Mouse (Mus musculus): ENCODE data around the gene Scn8a. TPM values are rescaled to one million over a fixed set of nuclear protein-coding genes. Genes with fewer than 3 reads are reported as not detected.

The Scn8a gene
- total RNA-seq, 2 experiments from 2014 or later = 0.56 TPM; not detected in 1

DNA sequence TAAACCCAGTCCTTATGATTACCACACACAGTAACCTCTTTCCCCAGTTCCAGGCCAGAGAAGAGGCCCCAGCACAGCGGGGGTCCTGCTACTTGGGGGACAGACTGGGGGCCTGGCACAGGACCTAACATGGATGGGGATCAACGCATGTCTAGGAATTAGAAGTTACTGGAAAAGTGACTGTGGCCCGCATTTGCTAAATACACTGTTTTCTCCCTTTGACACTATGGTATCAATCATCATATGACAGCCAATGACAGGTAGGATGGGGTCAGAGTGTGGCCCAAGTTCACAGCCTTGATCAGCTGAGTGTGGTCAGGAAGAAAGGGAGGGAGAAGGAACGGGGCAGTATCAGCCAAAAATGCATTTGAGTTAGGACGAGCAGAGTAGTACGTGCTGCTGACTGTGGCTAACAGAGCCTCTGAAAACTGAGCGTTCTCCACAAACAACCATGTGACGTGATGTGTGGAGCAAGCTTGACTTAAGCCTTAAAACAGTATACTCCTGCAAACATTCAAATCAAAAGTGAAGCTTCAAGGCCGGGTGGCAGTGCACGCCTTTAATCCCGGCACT, 190.7 kb downstream of the Scn8a start:
- intact Hi-C loops (cut with DNase I) = no loop called here
- DNase-seq = no peak

DNA sequence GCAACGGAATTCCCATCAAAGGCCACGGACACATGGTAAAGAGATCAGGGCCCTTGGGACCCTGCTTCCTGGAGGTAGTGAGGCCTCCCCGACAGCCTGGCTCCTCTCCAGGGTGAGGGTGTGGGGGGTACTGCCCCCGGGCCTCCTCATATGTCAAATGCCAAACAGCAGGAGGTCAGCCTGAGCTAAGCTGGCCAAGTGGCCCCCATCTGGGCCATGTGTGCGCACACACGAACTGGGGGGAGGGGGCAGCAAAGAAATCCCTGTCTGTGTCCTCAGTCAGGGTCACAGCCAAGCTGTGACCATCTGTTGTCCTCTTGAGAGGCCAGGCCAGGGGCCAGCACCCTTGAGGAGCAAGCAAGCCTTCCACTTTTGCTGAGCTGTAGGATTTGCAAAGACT, 195.4 kb downstream of the Scn8a start:
- DNase-seq = peak in 1 of 2 experiments; percentile 54
- intact Hi-C loops (cut with DNase I) = no loop called here

DNA sequence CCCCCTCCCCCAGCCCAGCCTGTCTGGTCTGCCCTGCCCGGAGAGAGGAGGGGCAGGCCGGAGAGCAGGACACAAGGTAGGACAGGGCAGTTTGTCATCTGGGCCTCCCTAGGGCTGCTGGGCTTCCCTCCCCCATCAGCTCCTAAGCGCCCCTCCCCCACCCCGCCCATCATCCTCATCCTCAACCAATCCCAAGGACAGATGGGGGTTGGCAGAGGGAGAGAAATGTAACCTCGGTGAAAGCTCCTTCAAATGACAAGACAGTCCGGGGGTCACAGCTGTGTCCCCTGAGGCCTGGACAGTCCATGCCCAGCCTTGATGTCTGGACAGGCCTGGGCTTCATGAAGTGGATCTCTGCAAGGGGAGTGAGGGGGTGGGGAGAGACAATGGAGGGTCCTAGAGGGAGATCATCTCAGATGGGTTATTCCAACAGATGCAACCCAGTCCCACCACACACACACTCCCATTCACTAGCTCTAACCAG, 196.7 kb downstream of the Scn8a start:
- intact Hi-C loops (cut with DNase I) = no loop called here
- no peak for DNase-seq

DNA sequence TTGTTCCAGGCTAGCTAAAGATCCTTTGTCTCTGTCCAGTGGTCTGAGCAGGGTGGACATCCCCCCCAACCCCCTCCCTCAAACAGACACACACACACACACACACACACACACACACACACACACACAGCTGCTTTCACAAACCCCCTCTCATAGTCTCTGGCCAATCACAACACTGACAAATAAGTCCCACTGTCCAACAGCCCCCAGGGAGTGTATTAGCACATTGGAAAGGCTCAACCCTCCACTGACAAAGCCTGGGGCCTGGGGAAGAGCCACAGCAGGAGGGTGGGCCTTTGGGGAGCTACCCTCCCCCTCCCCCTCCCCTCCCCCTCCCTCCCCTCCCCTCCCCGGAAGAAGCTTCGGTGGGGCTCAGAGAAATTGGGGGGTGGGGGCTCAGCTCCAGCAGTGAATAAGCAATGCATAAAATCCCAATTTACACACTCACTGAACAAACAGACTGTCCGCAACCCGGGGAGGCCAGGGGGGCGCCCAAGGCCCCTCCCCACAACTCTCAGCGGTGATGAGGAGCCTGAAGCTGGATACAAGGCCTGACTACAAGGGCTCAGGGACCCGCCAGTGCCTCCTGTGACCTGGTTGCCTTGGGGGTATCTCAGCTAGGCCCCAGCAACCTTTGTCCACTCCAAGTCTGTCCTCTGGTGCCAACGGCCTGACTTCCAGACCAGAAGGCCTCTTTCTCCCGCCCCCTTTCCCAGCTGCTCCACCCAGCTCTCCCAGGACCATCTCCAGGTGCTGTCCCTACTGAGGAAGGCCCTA, 197.4 kb downstream of the Scn8a start:
- DNase-seq = no peak
- intact Hi-C loops (cut with DNase I) = no loop called here

DNA sequence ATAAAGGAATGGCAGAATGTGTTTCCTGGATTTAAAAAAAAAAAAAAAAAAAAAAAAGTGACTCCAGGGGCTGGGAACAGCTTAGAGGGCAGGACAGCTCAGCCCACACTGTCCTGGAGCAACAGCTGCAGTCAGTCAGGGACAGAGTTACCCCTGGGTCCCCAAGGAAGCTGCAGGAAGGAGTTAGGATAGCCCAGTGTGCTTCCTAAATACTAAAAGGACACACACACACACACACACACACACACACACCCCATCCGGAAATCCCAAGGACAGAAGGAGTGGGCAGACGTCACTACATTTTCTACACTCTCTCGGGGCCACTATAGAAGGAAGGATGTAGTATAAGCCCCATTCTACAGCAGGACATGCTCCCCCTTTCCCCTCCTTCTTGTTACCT, 198.4 kb downstream of the Scn8a start:
- DNase-seq = peak; percentile 37 to 39

DNA sequence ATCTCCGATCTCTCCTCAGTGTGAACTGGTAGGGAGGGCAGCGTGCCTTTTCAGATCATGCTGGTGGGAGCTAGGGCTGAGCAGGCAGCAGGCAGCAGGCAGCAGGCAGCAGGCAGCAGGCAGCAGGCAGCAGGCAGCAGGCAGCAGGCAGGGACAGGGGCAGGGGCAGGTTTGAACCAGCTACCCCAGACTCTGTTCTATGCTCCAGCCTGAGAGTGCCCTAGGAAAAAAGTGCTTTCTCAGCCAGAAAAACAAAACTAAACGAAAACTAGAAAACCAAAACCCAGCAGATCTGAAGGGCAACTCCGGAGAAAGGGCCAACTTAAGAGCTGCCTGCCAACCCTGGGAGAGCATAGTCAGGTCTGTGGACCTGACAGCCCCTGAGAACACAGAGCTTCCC, 199.0 kb downstream of the Scn8a start:
- peak in 1 of 2 experiments; percentile 1 for DNase-seq
- intact Hi-C loops (cut with DNase I) = no loop called here

More for the DNA sequence above, 198.4 kb downstream of the Scn8a start:
- intact Hi-C loops (cut with DNase I) = no loop called here

DNA sequence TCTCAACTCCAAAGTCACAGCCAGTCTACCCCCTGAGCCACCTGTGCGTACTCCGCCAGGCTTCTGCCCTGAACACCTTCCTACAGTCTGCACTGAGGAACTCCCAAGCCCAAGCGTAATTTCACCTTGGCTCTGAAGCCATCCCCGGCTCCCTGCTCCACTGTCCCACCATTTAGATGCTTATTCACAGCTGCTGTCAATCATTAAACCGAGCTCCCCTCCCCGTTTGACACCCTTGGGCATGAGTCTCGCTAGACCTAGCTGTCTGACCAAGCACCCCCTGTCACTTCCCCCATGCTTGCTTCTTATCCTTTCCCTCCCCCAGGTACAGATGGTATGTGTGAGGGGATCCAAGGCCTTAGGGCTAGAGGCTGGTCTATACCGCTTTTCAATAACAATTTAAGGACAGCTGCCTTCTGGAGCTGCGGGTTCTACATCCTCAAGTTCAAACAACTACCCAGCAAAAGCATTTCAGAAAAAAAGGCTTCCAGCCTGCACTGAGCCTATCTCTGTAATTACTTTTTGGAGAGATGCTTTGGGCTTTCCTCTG, 200.1 kb downstream of the Scn8a start:
- intact Hi-C loops (cut with DNase I) = no loop called here
- no peak for DNase-seq

DNA sequence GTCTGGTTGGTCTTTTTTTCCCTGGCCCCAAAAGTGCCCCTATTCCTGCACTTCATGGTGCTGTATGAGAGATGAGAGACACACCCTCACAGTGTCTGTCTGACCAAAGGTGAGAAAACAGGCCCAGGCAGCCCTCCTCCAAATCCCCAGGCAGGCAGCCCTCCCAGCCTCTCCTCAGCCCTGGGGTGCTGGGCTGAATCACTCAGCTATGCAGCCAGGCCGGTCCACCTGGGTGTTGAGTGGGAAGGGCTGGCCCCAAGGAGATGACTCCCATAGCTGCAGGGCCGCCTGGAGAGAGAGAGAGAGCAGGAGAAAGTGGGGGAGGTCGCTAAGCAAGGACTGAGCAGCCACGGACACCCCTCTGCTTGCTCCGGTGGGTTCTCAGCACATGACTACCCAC, 201.1 kb downstream of the Scn8a start:
- intact Hi-C loops (cut with DNase I) = no loop called here
- DNase-seq = no peak

DNA sequence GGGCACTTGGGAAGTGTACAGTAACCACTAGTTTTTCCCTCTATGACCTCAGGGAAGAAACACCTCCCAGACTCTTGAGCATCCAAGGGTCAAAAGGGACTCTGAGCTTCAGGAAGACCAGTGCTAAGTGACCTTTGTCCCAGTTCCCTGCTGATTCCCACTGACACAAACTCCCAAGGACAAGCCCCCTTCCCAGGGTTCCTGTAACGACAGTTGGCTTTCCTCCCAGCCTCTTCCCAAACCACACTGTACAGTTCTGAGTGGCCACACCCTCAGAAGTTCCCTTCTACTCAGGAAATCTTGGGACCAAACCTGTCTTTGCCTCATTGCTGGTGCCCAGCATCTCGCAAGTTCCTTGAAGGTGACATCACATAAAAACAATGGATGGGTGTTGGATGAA, 203.1 kb downstream of the Scn8a start:
- DNase-seq = no peak
- intact Hi-C loops (cut with DNase I) = no loop called here

DNA sequence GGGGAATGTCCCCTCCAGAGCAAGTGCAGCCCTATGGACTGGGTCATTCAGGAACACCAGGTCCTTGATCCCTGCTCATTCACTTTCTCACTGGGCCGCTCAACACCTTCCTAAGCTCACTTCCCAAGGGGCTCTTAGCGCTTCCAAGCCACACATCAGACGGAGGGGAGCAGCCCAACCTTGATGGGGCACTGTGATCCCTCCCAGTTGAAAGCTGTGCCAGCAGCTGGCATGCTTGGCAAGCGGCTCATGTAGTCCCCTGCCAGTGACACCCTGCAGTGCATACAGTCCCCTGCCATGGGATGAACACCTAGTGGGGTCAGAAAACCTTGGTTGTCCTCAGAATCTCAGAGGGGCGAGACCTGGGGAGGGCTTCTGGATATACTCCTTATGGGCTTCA, 204.4 kb downstream of the Scn8a start:
- intact Hi-C loops (cut with DNase I) = no loop called here
- DNase-seq = no peak

DNA sequence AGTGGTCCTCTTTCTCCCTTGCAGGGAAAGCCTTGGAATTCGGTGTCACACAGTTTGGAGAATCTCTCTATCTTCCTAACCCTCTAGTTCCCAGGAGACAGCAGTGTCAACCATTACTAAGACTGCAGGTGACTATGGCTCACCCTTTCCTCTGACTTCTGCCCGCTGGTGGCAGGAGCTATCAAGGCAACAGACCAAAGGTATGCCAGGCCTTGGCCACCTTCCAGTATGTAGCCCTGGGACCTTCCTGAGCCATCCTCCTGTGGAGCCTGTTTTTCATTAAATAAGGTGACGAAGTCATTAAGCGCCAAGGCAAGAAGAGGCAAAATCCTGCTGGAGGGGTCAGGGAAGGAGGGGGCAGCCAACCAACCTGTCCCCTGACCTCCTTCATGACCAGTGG, 205.5 kb downstream of the Scn8a start:
- intact Hi-C loops (cut with DNase I) = no loop called here
- DNase-seq = no peak

DNA sequence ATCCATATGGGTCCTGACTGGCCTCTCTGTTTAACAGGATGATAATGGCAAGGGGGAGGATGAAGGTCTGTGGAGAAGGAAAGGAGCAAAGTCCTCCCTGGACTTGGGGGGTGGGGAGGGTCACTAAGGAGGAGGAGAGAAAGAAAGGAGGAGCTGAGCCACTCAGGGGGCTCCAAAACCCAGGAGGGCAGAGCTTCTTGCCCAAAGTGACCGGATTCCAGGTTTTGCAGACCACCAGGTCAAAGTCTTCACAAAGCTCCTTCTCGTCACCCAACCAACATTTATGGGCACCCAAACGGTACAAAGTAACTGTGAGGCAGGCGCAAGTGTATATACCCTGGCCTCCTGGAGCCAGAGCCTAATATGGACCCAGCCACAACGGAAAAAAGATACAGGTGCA, 206.0 kb downstream of the Scn8a start:
- no peak for DNase-seq
- intact Hi-C loops (cut with DNase I) = no loop called here

DNA sequence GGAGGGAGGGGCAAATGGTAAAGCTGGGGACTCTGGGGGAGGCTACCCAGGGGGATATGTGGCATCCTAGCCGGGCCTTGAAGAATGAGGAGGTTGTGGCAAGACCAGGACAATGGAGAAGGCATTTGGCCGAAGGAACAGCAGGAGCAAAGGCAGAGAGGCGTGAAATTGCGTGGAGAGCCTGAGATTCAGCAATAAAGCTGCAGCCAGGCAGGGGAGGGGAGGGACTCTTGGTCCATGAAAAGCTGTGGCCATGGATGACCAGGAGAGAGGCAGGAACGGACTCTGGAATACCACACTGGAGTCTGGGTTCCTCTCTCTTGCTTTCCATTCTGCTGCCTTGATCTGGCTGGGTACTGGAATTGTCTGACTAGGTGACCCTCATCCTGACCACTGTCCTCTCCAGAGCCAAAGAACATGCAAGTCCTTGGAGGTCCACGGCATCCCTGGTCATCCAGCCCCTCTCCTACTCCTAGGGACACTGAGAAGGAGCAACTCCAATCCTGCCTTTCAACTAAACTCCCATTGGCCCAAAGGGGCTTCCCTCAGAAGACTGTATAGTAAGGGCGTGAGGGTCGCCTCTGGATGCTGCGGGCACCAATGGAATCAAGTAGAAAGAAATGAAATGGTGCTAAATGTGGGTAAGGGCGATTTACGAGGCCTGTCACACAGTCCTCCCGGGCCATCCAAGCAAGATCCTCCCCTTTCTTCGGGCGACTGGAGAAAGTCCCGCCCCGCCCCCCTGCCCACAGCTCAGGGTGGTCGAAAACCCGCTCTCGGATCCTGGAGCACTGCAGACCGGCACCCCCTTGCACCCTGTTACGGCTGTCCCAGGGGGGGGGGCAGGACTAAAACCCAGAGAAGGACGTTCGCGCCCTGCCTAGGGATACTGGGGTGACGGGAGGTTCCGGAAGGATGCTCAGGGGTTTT, 206.7 kb downstream of the Scn8a start:
- no peak for DNase-seq
- intact Hi-C loops (cut with DNase I) = no loop called here

DNA sequence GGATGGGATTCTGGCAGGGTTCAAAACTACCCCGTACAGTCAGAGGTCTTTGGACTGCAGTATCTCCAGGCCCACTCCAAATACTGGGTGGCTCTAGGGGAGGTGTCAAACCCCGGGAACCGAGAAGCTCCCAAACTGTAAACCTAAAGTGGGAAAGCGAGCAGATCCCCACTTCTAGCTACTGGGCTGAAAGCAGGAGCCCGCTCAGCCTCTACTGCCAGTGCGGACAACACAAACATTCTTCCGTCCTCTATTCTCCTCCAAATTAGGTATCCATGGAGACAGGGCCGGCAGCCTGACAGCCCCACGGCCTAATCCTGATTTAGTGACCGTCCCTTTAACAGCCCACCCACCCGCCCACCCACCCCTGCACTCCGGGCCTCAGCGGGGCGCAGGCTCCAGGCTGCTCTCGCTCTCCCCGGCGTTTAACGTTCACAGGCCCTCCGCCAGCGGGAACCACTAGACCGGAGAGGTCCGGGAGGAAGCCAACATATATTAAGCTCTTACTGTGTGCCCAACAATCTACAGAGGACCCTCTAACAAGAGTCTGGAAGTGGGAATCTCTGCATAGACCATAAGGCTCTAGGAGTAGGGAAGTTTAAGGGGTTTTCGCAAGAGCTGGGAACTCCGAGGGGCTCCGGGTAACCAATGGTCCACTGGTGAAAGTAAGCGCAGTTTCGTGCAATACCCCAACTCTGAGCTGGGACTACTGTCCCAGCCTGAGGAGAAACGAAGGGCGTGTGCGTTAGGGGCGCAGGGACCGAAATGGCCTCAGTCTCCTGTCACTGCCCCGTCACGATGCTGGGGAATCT, 207.5 kb downstream of the Scn8a start:
- intact Hi-C loops (cut with DNase I) = no loop called here
- DNase-seq = peak in 1 of 2 experiments; percentile 29

DNA sequence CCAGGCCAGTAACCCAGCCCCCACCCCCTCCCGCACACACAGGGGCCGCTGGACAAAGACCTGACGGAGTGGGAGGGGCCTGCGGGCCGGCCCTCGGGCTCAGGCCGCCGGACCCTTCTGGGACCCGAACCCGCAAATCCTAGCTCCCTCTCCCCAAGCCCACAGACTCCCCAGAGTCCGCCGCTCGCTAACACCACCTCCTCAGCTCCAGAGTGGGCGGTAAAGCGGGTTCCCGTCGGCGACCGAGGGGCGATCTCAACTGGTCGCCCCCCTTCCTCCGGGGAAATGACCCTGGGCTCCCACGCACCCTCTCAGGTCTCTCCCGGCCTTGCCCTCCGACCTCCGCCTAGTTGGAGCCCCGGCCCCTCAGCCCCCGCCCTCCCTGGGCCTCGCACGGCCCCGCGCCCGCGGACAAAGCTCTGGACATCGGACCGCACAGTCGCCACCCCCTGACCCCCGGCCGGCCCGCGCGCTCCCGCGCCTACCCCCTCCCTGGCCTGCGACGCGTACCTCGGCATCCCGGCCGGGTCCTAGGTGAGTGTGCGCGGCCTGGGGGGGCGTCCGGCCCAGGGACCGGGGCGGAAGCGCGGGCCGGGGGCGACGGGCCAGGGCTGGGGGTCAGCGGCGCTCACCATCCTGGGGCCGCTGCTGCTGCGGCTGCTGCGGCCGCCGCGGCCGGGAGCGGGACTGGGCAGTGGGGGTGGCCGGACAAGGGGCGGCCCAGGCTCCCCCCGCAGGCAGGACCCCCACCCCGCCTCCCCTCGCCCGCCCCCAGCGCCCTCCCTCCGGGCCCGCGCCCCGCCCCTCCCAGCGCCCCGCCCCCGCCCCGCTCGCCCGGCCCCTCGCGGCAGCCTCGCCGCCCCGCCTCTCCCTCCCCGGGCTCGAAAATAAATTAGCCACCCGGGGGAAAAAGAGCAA, 208.4 kb downstream of the Scn8a start, which contains the start of gene Fignl2:
Fignl2 (minus strand) TSS at position 755 of the 918 bp plus-strand sequence.
- peak in 1 of 2 experiments; percentile 49 for DNase-seq
- intact Hi-C loops (cut with DNase I) = no loop called here

DNA sequence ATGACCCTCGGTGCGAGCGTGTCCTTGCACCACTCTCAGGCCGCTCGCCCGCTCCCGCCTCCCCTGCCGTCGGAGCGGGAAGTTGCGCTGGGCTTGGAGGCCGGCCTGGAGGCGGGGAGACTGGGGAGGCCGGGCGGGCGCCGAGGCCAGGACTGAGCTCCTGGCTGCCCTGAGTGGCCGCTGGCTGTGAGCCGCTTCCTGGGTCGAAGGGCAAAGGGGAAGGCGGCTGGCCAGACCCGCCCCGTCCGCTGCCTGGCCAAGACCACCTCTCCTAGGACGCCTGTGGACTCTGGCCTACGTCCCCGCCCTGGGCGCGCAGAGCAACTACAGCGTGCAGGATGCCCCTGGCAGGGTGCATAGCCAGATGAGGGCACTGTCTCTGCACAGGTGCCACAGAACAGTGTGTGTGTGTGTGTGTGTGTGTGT, 209.1 kb downstream of the Scn8a start:
- peak; percentile 91 to 92 for DNase-seq
- intact Hi-C loops (cut with DNase I) = no loop called here

DNA sequence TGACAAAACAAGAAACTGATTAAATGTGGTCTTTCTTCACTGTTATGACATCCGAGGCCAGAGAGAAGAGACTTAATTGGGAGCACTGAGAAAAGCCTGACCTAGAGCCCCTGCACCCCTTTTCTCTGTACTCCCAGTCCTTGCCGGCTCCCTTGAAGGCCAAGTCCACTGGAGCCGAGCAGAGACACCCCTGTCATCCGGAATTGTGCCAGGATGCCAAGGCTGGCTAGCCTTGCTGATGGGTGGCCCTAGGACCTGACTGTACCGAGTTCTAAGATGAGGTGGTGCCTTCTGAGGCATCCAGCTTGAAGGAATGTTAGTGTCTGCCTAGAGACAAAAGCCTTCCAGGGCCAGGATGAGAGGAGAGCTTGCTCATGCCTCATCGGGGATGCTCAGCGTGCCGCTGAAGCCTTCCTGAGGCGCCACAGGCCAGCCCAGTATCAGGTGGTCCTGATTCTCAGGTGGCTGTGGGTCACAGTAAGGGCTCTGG, 210.4 kb downstream of the Scn8a start:
- no peak for DNase-seq
- intact Hi-C loops (cut with DNase I) = no loop called here

DNA sequence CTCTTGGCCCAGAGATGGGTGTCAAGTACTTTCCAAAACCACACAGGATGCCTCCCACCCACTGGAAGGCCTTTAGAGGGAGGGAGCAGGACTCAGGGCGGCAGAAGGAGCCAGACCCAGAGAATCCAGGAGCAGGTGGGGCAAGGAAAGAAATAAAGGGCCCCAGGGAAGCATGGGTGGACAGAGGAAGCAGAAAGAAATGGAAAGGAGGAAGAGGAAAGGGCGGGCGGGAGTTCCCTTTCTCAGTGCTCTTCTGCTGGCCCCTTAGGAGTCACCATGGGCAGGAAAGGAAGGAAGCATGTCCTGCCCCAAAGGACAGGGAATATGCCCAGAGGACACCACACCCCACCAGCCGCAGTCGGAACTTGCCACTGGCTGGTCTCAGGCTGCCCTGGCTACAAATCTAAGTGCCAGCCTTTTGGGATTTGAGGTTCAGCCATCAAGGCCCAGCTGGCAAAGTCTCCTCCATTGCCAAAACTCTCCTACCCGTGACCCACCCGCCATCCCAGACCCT, 211.4 kb downstream of the Scn8a start:
- intact Hi-C loops (cut with DNase I) = no loop called here
- no peak for DNase-seq

Measured in heart, postnatal 36 days (tissue).